Mouse (Mus musculus): ENCODE data around the gene Ceacam16. TPM values are rescaled to one million over a fixed set of nuclear protein-coding genes. Genes with fewer than 3 reads are reported as not detected.

Ceacam16 gene
- polyA plus RNA-seq, 1 experiment: not detected

- no peak for DNase-seq (ENCODE audit: extremely low spot score in 1 of 2, low spot score in 1 of 2)
Measured at GRCm38 (mm10) chr7:19844521-19845171, 16.5 kb downstream of the Ceacam16 start.

- peak; percentile 10 to 74 for DNase-seq (ENCODE audit: extremely low spot score in 1 of 2, low spot score in 1 of 2)
Measured at GRCm38 (mm10) chr7:19843561-19843960, 17.5 kb downstream of the Ceacam16 start.

GRCm38 (mm10) chr7:19842885-19843504 lies 18.1 kb downstream of the Ceacam16 start:
- DNase-seq (ENCODE audit: extremely low spot score in 1 of 2, low spot score in 1 of 2): no peak

- no peak for DNase-seq (ENCODE audit: extremely low spot score in 1 of 2, low spot score in 1 of 2)
Measured at GRCm38 (mm10) chr7:19841686-19842413, 19.2 kb downstream of the Ceacam16 start.

GRCm38 (mm10) chr7:19840936-19841335 lies 20.2 kb downstream of the Ceacam16 start:
- no peak for DNase-seq (ENCODE audit: extremely low spot score in 1 of 2, low spot score in 1 of 2)

- no peak for DNase-seq (ENCODE audit: extremely low spot score in 1 of 2, low spot score in 1 of 2)
Measured at GRCm38 (mm10) chr7:19840371-19840770, 20.7 kb downstream of the Ceacam16 start.

GRCm38 (mm10) chr7:19836843-19837242 lies 24.3 kb downstream of the Ceacam16 start:
- DNase-seq (ENCODE audit: extremely low spot score in 1 of 2, low spot score in 1 of 2): no peak

GRCm38 (mm10) chr7:19834055-19834454 lies 27.0 kb downstream of the Ceacam16 start:
- DNase-seq (ENCODE audit: extremely low spot score in 1 of 2, low spot score in 1 of 2): no peak

GRCm38 (mm10) chr7:19831837-19832236 lies 29.3 kb downstream of the Ceacam16 start:
- DNase-seq (ENCODE audit: extremely low spot score in 1 of 2, low spot score in 1 of 2): no peak

GRCm38 (mm10) chr7:19830682-19831156 lies 30.4 kb downstream of the Ceacam16 start:
- peak in 1 of 2 experiments; percentile 21 for DNase-seq (ENCODE audit: extremely low spot score in 1 of 2, low spot score in 1 of 2)

GRCm38 (mm10) chr7:19829694-19830093 lies 31.4 kb downstream of the Ceacam16 start:
- no peak for DNase-seq (ENCODE audit: extremely low spot score in 1 of 2, low spot score in 1 of 2)

GRCm38 (mm10) chr7:19826756-19827155 lies 34.3 kb downstream of the Ceacam16 start:
- no peak for DNase-seq (ENCODE audit: extremely low spot score in 1 of 2, low spot score in 1 of 2)

- DNase-seq (ENCODE audit: extremely low spot score in 1 of 2, low spot score in 1 of 2): peak in 1 of 2 experiments; percentile 22
Measured at GRCm38 (mm10) chr7:19824182-19824973, 36.7 kb downstream of the Ceacam16 start.

GRCm38 (mm10) chr7:19823256-19824181 lies 37.6 kb downstream of the Ceacam16 start:
- DNase-seq (ENCODE audit: extremely low spot score in 1 of 2, low spot score in 1 of 2): no peak

- DNase-seq (ENCODE audit: extremely low spot score in 1 of 2, low spot score in 1 of 2): no peak
Measured at GRCm38 (mm10) chr7:19822604-19823058, 38.5 kb downstream of the Ceacam16 start, which contains the start of gene Bcl3. Bcl3 (minus strand) TSS chr7:19822770.

GRCm38 (mm10) chr7:19822193-19822592 lies 38.9 kb downstream of the Ceacam16 start:
- no peak for DNase-seq (ENCODE audit: extremely low spot score in 1 of 2, low spot score in 1 of 2)

GRCm38 (mm10) chr7:19821633-19822032 lies 39.5 kb downstream of the Ceacam16 start:
- DNase-seq (ENCODE audit: extremely low spot score in 1 of 2, low spot score in 1 of 2): no peak

- DNase-seq (ENCODE audit: extremely low spot score in 1 of 2, low spot score in 1 of 2): no peak
Measured at GRCm38 (mm10) chr7:19820347-19821048, 40.6 kb downstream of the Ceacam16 start.

GRCm38 (mm10) chr7:19818875-19819274 lies 42.2 kb downstream of the Ceacam16 start:
- no peak for DNase-seq (ENCODE audit: extremely low spot score in 1 of 2, low spot score in 1 of 2)
